Mouse (Mus musculus) cerebellum, adult 11-12 months (tissue): ENCODE measurements around the gene Gdf9.
"Not testable (repeated sequence)": the region's sequence is repeated elsewhere in the genome, so short reads cannot be mapped to it uniquely, and the experiment has no call there.

Source experiments
- DNase-seq: peaks from one replicate; pipeline ENCODE4 v3.0.0; 2022

Gene Gdf9

DNA sequence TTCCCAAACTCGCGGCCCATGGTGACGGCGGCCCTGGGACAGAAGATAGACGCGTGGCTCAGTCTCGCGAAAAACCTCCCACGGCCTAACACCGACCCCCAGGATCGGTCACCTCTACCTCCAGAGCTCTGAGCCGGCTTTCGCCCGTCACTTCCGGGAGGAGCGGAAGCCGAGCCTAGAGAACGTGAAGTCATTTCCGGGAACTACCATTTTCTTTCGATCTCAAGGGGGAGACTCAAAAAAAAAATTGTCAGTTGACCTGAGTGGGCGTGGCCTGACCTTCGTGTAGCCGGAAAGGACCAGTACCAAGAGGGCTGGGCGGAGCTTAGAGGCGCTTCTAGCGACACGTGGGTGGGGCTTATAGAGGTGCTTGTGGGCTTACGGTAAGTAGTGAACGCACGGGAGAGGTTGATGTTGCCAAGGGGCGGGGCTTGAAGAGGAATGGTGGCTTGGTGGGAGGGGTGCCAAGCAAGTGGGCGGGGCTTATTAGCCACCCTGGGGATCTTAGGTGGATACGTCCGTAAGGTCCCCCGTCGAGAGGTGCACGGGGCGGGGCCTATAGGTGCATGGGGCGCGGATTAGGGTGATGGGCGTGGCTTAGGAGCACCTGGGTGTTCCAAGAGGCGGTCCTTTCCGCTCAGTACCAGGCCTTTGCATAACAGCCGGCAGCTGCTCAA, at the start of gene Gdf9, which contains the start of gene Uqcrq:
Gene Gdf9, plus strand, starts transcription at position 354 of the 677 bp plus-strand sequence.
Gene Uqcrq, minus strand, starts transcription at position 162 of the 677 bp plus-strand sequence.
- DNase-seq: peak; percentile 100

DNA sequence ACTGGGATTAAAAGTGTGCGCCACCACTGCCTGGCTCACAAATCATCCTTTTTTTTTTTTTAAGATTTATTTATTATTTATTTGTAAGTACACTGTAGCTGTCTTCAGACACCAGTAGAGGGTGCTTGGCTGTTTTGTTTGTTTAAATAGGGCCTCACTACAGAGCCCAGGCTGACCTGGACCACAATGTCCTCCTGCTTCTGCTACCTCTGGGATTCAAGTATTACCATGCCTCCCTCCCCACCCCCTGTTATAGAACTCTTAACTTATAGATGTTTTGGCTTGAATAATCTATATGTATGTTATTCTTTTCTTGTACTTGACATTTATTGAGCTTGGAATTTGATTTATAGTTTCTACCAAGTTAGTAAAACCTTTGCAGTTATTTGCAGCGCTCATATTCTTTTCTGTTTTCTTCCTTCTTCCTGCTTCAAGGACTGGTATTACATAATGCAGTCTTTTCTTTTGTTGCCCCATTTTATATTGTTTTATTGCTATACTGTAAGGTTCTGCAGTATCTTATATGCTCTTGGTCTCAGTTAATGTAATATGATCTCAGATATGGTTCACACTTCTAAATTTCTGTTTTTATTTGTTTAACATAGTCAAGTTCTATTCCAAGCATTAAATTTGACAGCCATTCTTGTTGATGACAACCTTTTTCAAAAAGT, 46.9 kb upstream of the Gdf9 start:
- no peak for DNase-seq

DNA sequence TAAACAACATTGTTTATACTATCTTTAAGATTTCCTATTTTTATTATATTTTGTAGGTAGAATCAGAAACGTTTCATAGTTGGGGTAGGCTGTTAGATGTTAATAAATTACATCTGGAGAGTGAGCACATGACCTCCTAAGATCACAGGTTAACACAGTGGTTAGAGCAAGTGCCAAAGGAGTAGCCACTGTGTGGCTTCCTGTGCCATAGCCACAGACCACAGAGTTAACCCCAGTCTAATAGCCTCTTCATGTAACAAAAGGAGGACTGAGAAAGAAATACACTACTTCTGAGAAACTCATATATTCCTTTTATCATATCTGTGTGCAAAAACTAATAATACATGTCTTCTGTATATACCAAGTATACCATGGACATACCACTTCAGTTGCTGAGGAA, 37.0 kb upstream of the Gdf9 start:
- no peak for DNase-seq

DNA sequence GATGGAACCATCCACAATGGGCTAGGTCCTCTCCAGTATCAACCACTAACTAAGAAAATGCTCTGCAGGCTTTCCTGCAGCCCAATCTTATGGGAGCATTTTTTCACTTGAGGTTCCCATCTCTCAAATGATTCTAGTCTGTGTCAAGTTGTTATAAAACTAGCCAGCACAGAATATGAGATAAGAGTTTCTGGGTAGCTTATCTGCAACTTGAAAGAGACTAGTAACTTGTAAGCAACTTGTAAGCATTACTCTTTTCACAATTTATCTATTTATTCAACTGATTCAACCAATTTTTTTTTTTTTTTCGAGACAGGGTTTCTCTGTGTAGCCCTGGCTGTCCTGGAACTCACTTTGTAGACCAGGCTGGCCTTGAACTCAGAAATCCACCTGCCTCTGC, 27.2 kb upstream of the Gdf9 start:
- DNase-seq: no peak

DNA sequence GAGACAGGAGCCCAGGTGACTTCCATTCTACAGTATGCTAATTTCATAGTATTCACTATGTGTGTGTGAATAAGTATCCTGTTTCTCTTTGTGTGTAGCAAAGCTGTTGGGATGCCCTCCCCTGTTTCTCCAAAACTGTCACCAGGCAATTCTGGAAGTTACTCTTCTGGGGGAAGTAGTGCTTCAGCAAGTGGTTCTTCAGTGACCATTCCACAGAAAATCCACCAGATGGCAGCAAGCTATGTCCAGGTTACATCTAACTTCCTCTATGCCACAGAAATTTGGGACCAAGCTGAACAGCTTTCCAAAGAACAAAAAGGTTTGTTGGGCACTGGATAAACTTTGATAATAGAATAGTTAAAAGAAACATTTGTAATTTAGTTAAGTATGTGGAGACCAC, 19.1 kb upstream of the Gdf9 start:
- no peak for DNase-seq

DNA sequence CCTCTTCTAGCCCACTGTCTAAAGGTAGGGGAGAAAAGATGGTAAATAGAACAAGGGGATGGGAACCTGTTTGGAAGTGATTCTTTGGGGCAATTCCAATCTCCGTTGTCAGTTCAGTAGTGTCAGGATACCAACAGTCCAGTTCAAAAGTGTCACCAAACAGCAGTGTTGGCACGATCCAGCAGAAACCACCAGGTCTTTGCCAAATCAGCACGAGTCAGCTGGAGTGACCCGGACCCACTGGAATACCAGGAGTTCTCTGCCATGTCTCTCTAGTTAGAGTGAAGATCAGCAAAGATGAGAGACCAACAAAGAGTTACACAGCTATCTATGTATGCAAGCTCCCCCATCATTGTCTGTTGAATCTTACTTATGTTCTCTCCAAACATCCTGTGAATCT, 17.0 kb upstream of the Gdf9 start:
- no peak for DNase-seq

DNA sequence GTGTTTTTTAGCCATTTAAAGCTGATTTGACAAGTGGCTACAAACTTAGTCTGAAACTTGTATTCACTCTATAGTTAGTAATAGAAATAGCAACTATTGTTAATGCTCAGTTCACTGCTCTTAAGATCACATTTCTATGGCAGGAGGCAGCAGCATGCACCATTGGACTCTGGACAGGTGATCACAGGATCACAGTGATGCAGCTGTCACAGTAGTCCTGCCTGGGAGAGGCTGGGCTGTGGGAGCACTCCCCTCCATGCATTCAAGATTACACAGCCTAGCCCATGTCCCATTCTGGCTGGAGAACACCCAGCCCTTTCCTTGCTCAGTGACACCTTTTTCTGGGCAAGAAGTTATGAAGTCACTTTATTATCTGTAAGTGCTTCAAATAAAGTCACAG, 12.8 kb upstream of the Gdf9 start:
- no peak for DNase-seq

DNA sequence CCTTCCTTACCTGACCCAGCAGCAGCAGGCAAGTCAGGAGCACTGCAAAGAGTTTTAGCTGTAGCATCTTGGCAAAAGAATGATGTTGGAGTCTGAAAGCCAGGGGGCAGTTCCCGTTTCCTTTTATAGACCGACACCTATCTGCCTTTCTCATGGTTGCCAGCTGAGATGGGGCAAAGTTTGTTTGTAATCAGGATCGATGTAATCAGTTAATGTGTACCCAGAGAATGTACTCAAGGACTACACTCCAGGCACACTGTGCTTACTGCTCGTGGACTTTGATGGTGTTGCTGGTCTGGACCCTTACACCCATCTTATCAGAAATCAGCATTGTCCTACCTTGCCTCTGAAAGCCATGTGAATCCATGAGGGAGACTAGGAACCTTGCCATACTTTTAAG, 7.8 kb upstream of the Gdf9 start, which contains the start of gene Leap2:
Gene Leap2, minus strand, starts transcription at position 135 of the 400 bp plus-strand sequence.
- no peak for DNase-seq

DNA sequence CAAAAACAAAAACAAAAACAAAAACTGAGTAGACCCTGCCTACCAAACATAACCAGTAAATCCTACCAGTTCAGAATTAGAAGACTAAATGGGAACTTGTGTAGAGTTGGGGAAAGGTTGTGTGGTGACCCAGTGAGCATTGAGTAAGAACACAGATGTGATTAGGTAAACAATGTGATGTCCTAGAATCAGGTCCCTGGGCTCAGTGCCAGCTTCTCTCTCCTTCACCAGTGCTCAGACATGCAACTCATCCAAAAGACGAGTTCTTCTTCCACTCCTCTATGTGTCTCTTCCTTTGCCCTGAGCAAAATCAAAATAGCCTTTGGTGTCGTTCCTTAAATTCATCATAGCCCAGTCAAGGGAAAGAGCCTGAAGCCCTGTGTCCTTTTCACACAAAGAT, 6.0 kb upstream of the Gdf9 start:
- no peak for DNase-seq

DNA sequence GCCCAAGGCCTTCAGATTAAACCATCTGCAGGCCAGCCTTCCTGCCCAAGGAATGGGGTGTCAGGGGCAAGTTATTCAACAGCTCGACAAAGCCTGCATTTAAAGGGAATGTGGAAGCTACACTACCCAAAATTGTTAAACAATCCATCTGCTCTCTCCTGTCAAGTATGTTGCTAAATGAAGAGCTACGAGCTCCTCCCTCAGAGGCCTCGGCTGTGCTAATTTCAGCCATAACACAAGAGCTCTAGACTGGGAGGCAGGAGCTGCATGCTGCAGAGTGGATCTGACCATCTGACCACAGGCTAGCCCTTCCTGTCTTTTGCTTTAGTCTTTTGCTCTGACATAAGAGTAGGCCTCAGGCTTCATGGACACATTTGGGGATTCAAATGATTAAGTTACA, 5.6 kb upstream of the Gdf9 start:
- DNase-seq: no peak

DNA sequence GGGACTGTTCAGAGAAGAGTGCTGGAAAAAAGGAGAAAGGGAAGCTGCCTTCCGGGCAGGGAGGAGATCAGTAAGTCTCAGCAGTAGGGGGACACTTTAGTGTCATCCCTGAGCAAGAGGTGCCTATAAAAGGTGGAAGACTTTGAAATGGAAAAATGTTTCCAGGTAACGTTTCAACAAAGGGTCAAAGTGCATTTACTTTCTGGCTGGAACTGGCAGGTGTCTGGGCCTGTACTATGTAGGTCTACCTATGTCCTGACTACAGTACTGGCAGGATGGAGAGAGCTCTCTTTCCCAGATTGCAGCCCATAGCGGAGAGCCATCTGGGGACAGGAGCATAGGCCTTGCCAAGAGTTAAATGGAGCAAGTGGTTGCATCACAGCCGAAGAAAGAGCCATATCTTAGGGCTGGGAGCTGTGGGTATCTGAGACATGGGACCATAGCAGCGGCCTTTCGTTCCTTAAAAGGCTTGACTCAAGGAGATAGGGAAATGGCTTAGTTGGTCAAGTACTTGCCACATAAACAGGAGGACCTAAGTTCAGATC, 5.0 kb upstream of the Gdf9 start:
- no peak for DNase-seq

DNA sequence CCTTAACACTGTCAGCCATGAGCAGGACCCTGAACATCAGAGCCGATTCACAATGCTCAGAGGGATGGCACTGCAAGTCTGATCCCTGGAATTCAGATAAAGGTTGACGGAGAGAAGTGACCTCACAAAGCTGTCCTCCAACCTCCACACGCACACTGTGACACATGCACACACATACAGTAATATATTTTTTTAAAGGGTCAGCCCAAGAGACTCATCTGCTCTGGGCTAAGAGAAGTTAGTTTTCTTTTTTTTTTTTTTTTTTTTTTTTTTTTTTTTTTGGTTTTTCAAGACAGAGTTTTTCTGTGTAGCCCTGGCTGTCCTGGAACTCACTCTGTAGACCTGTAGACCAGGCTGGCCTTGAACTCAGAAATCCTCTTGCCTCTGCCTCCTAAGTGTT, 3.9 kb upstream of the Gdf9 start:
- not testable (repeated sequence) for DNase-seq

DNA sequence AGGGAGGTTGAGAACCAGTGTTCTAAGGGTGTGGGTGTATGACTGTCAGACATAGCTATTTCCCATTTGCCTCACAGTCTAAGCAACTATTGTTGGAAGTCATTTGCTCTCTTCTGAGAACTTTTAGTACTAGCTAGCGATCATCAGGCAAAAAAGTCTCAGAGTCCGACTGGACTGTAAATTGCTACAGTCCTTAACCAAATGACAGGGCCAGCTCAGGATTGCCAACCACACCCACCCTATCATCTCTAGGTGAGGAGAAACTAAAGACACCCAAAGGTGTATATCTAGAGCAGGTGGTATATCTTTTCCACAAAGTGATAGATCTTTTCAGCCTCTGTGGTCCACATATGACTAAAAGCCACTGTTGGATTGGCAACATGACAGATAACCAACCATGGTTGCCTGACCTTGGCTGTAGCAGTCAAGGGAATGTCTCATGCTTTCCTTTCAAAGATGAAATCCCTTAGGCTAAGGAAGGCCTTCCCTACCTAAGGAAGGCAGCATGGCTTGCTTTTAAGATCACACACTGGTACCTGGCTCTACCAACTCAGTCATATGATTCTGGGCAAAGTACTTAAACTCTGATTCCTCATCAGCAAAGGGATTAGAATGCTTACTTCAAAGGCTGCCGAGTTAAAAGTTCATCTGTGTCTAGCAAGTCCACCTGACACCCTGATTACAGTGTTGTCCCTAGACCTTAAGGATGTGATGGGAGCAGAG, 2.7 kb upstream of the Gdf9 start:
- no peak for DNase-seq

DNA sequence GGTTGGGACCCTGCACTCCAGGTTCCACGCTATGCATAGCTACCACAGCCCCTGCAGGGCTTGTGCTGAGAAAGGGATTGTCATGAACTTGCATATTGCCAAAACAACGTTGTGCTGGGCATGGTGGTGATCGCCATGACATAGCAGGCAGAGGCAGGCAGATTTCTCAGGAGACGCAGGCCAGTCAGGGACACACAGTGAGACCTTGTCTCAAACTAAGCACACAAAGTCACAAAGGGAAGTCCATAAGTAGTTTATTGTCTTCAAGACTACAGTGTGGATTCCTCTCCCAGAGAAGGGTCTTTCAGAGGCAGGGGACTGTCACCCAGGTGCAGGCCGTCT, 2.1 kb upstream of the Gdf9 start:
- DNase-seq: no peak

DNA sequence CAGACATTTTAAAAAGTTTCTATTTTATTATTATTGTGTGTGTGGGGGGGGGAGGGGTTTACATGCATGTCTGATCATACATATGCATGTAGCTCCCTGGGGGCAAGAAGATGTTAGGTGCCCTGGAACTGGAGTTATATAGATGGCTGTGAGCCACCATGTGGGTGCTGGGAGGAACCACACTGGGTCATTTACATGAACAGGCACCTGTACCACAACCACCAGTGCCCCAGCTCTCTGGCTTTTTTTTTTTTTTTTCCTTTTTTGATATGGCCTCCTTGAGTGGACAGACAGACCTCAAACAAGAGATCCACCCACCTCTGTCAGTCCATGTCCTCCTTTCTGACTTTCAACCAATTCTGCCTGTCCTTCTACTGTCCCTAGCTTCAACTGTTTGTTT, 1.6 kb upstream of the Gdf9 start:
- DNase-seq: no peak

DNA sequence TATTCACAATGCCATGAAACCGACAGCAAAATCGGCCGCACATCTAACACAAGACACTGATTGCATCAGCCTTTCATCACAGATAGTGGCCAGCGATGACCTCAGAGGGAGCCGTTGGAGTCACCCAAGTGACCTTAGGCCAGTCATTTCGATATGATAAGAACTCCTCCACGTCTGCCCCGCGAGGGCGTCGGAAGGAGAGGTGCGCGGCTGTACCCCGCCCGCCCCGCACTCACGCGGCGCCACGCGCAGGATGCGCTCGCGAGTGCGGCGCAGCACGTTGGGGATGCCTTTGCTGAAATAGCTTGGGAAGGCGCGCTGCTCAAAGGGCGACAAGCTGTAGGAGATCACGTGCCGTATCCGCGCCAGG, 538 bp upstream of the Gdf9 start:
- no peak for DNase-seq

DNA sequence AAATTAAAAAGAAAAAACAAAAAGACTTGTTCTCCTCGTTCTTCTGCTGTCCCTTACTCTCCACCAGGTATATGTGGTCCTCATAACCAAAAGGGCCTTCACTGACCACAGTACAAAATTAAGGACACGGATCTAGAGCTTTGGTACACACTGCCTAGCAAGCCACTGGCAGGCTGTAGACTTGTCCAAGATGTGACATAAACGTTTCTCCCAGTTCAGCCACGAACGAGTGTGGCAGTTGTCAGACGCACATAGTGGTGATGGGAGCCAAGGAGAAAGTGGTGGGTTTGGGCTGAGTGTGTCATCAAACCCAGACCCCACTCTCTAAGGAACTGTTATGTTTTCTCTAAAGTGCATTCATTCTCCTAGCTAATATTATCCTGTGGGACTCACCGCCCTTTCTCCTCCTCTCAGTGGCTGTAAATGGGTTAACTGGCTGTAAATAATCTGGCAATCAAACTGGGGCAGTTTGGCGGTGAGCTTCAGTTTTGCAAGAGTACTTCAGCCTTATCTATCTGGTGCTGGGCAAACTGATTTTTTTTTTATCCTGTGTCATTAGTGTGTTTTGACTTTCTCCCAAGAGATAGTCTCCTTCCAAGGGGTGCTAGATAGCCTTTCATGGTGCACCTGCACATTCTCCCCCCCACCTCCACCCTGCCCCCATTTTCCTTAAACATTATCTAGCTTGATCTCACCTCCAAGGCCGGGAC, 679 bp downstream of the Gdf9 start:
- DNase-seq: no peak

DNA sequence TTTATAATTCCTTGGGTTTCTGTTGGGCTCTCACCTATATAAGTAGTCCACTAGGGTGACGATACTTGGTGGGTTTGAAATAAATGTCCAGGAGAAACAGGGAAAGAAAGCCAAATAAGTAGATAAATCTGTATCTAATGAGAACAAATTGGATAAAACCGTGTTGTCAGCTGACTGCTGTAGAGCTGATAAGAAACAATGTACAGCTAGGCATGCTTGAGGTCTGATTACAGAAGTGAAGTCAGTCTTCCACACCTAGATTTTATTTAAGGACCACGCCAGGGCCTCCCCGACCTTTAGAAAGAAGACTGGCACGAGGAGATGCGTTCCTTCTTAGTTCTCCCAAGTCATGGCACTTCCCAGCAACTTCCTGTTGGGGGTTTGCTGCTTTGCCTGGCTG, 2.2 kb downstream of the Gdf9 start:
- DNase-seq: no peak

DNA sequence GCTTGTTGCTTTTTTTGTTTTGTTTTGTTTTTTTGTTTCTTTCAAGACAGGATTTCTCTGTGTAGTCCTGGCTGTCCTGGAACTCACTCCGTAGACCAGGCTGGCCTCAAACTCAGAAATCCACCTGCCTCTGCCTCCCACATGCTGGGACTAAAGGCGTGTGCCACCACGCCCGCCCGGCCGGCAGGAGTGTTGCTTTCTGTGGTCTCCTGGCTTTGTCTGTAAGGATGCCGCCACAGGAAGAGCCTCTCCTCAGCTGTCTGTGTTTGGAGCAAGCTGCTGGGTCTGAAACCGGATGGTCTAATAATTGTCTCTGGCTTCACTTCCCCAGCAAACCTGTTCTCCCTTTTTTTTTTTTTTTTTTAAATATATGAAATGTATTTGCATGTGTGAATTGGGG, 4.7 kb downstream of the Gdf9 start:
- no peak for DNase-seq

DNA sequence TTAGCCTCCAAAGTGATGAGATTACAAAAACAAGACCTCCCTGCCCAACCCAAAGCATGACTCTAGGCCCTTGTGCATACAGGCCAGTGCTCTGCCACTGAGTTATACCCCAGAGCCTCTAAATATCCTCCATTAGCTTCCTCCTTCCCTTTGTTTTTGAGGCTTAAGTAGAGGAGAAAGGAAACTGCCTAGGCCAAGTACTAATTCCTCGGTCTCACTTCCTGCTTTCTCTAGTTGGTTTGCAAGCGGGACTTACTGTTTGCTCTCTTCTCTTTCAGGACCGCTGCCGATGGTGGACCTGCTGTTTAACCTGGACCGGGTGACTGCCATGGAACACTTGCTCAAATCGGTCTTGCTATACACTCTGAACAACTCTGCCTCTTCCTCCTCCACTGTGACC, 5.5 kb downstream of the Gdf9 start:
- DNase-seq: no peak

DNA sequence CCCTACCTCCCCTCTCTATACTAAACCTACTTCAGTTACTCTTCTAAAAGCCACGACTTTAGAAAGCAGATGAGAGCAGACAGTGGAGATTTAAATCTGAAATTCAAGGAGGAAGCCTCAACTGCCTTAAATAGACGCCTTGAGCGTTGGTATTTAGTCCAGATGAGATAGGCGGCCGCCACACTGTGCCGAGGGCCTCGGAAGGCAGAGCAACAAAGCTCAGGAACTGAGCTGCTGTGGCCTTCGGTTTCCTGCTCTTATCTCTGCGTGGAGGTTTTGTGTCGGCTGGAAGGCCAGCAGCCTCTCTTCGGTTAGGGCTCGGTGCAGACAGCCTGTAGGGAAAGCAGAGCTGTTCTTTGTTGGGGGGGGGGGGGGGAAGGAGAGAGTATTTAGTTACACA, 11.1 kb downstream of the Gdf9 start:
- no peak for DNase-seq

DNA sequence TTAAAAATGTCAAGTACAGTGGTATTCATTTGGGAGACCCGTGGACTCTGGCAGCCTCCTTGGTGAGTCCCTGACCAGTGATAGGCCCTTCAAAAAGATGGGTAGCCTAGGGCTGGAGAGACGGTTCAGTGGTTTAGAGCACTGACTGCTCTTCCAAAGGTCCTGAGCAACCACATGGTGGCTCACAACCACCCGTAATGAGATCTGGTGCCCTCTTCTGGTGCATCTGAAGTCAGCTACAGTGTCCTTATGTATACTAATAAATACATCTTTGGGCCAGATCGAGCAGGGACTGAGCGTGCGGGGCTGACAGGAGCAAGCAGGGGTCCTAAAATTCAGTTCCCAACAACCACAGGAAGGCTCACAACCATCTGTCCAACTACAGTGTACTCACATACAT, 13.0 kb downstream of the Gdf9 start:
- DNase-seq: no peak

DNA sequence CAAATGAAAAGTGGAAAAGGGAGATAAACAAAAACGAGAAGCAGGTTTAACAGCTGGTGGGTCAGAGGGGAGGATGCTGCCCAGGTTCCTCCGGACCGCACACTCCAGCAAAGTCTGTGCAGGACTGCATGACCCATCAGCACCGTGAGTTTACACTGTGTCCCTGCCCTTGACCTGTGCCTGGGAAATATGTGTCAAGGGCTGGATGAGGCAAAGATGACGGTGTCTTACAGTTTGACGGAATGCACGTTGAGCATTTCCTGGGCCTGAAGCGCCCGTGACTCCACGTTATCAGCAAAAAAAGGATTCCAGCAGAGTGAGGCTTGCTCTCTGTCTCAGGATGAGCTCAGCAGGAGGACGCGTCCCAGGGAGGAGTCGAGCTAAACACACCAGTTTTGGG, 14.7 kb downstream of the Gdf9 start:
- no peak for DNase-seq
